Mouse (Mus musculus) cerebral cortex, adult 2 months (tissue): ENCODE measurements around the gene Lsm3.

Experiments used
- WGBS: fragments of 180-500 bp; shearing (Covaris S2); methylation state at CpG from one replicate; pipeline ENCODE4 v1.1.7; 2018; 5-methylcytosine and 5-hydroxymethylcytosine counted together

The Lsm3 gene

DNA sequence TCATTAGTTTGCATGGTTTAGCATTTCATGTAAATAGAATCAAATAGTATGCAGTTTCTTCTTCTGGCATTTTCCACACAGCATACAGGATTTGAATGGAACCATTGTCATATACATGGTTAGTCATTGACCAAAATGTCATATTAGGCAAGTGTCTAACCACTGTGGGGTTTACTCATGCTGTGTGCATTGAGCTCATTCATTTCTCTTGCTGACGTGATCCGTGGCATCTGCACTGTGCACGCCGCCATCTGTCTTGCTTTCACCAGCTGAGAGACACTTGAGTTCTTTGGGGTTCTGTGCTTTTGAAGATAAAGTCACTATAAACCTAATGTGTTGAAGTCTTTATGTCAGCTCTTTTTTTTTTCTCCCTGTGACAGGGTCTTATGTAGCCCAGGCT lies 43.6 kb downstream of the Lsm3 start:
- 50% methylated on average over 4 of the region's 4 CpGs for WGBS

DNA sequence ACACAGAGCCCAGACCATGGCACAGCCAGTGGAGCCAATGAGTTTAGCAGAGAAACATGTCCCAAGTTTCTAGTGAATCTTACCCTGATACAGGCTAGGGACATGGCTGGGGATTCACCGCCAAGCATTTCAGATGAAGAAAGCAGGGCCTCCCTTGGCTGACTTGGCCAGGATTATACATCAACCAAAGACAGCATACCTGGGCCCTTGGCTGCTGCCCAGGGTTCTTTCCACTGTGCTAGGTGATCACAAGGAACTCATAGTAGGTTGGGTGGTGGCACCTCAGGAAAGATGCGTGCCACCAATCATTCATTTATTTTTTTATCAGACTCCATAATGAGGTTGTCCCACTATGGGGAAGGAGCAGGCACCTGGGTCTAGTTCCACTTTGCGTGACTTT lies 44.5 kb downstream of the Lsm3 start:
- WGBS = 97% methylated on average over 3 of the region's 3 CpGs

DNA sequence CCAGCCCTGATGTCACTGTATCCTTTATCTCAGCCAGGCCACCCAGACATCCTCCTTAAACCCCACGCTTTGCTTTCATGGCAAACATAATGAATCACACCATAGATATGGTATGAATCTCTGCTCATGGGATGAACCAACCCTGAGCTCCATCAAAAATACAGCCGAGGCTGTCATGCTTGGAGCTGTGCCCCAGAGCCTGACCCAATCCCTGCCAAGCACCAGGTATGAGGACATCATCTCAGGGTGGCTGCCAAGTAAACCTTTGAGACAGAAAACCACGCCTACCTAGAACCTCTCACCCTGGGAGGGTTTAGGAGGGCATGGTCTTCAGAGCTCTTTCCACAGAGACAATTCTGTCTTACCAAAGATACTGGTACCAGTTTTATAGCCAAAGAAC lies 47.3 kb downstream of the Lsm3 start:
- WGBS = 76% methylated on average over 3 of the region's 3 CpGs

DNA sequence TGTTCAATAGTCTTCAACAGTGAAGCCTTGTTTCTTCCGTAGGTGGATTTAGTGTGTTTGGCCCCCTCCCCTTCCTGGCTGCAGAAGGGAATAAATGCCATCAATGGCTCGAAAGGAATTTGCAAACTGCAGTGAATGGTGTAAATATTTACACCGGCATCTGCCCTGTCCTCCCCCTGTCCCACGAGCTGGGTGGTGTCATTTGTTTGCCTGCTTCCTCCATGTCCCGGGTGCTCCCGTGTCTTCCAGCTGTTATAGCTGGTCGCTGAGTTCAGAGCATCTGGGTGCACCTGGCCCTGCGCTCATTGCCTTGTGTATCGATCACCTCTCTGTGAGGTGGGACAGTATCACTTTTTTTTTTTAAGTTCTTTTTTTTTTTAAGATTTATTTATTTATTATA lies 50.7 kb downstream of the Lsm3 start:
- WGBS = 78% methylated on average over 9 of the region's 9 CpGs
